Mouse (Mus musculus): ENCODE measurements at regions not wholly inside any gene's neighbourhood (a gene's known extent, or its start where the extent isn't known, plus 50 kb on each side); places are given as distances from the start of the nearest gene placed in this dataset.
"Not testable (repeated sequence)": the region's sequence is repeated elsewhere in the genome, so short reads cannot be mapped to it uniquely, and the experiment has no call there.

GRCm38 (mm10) chr6:41225382-41225781, 76.7 kb upstream of the Try4 start:
- in situ Hi-C loops (cut with MboI, MseI), result no loop called here

GRCm38 (mm10) chr6:41218415-41218814, 83.7 kb upstream of the Try4 start:
- in situ Hi-C loops (cut with MboI, MseI), result no loop called here

DNA sequence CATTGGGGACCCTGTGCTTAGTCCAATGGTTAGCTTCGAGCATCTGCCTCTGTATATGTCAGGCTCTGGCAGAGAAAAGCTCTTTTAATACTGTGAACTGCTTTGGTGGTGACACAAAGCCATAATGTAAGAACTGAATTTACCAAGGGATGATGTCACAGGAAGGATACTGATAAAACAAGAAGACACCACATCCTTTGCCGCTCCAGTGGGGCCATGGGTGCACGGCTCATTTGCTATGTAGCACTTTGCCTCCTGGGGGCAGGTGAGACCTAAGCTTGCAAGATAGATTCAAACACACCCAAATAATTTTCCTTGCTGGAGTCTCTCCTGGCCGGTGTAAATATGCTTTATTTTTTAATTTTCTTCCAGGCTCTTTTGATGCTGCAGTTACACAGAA, 86.2 kb upstream of the Try4 start:
- in situ Hi-C loops (cut with MboI, MseI), result no loop called here

GRCm38 (mm10) chr6:41205864-41206263, 96.2 kb upstream of the Try4 start:
- in situ Hi-C loops (cut with MboI, MseI), result no loop called here

- in situ Hi-C loops (cut with MboI, MseI), result no loop called here
Observed at GRCm38 (mm10) chr6:41202882-41203281, 99.2 kb upstream of the Try4 start.

DNA sequence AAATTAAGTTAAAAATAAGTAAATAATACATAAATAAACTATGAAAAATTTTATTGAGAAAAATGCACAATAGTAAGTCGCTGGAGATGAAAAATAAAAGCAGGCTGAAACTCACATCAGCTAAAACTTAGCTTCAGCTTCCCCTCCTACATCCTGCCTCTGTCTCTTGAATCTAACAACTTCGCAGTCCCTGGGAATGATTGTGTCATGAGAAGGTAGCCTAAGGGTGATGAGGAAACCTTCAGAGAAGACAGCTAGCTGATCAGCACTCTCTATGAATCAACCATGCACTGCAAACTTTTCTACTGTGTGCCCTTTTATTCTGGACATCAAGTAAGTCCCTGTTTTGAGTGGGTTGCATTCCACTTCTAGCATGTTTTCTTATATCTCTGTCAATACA, 99.8 kb upstream of the Try4 start:
- in situ Hi-C loops (cut with MboI, MseI), result no loop called here

DNA sequence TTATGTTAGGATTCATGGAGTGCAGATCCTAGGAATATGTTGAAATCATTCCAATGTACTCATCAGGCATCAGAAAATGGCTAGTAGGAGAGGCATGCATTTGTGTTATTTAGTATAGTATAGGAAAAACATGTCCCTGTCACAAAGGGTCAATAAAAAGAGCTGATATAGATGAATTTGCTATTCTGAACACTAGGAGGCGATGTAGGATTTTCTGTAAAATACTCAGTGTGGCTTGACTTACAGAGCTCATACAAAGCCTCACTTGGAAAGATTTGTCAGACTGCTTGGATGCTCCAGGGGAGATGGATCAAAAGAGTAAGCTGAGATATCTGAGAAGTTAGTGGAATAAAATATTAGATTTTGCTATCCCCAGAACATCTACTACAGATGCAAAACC, 107.6 kb upstream of the Try4 start:
- in situ Hi-C loops (cut with MboI, MseI), result no loop called here

DNA sequence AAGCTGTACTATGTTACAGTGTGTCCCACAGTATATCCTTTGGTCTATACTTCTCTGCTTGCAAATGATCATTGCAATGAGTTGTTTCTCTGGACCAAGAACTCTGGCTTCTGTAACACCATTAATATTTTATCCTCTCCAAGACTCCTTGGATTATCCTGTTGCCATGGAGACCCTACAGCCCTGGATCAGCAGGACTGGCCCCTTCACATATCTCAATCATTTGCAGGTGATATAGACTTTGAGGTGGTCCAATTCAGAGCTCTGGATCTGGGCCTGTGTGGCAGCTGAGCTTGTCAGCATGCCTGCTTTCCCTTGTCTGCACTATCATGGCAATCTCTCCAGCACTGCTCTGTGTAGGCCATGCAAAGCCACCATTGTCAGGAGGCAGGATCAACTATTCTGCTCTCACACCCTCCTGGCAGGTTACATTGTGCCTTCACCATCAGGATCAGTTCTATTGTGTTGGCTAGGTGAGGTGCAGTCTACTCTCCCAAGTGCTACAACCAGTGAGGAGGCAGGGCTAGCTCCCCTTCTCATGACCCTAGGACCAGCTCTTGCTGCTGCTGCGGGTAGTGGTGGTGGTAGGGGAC, 110.2 kb upstream of the Try4 start:
- in situ Hi-C loops (cut with MboI, MseI), result no loop called here

DNA sequence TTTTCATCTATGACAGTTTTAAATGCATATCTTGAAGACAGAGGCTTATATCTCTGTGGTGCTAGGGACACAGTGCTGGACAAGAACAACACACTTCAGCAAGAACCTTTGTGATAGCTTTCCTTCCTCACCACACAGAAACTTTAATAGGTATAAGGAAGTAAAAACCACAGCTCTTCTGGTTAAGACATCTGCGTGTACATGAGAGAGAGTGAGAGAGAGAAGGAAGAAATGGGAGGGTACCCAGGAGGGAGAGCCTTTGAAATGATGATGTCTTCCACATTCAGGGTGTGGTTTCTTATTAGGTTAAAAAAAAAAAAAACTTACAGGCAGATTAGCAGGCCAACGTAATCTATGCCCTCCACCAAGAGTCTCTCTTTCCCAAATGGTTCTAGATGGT, 113.2 kb upstream of the Try4 start:
- in situ Hi-C loops (cut with MboI, MseI), result loop anchor here (5.0 kb wide), 1 partner anchor 78 kb away; no protein-coding TSS in a partner anchor

GRCm38 (mm10) chr6:41187966-41188365, 114.1 kb upstream of the Try4 start:
- in situ Hi-C loops (cut with MboI, MseI), result loop anchor here (5.0 kb wide), 1 partner anchor 79 kb away; no protein-coding TSS in a partner anchor

DNA sequence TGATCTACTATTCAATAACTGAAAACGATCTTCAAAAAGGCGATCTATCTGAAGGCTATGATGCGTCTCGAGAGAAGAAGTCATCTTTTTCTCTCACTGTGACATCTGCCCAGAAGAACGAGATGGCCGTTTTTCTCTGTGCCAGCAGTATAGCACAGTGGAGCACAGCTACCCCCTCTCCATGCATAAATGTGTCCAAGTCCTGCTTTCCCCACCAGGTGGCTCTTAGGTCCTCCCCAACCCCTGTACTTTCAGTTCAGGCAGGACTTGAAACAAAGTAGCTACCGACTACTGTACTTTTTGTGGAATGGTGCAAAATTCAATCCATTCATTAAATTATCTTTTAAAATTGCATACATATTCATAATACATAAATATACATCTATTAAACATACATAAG, 123.2 kb upstream of the Try4 start:
- in situ Hi-C loops (cut with MboI, MseI), result loop anchor here (5.0 kb wide), 1 partner anchor 47 kb away; no protein-coding TSS in a partner anchor

DNA sequence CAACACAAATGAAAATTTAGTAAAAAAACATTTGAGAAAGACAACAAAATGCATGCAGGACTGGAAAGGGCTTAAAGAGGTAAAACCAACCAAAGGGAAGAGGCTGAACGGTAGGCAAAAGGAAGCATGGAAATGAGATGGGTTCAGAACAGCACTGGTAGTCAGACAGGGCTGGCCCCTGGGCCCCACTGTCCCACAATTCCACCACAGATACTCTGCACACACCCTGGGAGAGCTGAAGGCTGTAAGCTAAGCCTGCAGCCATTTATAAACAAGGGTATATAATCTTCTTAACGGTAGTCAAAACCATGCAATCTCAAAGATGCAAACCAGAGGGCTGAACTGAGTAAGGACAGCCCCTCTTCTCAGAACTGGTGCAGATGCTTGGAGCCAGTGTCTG, 124.0 kb upstream of the Try4 start:
- in situ Hi-C loops (cut with MboI, MseI), result loop anchor here (5.0 kb wide), 1 partner anchor 46 kb away; no protein-coding TSS in a partner anchor

- in situ Hi-C loops (cut with MboI, MseI), result loop anchor here (5.0 kb wide), 1 partner anchor 45 kb away; no protein-coding TSS in a partner anchor
Observed at GRCm38 (mm10) chr6:41177152-41177551, 124.9 kb upstream of the Try4 start.

- in situ Hi-C loops (cut with MboI, MseI), result loop anchor here (5.0 kb wide), 1 partner anchor 44 kb away; no protein-coding TSS in a partner anchor
Observed at GRCm38 (mm10) chr6:41176034-41176433, 126.0 kb upstream of the Try4 start.

- in situ Hi-C loops (cut with MboI, MseI), result no loop called here
Observed at GRCm38 (mm10) chr6:41163491-41163890, 128.2 kb upstream of the 2210010C04Rik start.

DNA sequence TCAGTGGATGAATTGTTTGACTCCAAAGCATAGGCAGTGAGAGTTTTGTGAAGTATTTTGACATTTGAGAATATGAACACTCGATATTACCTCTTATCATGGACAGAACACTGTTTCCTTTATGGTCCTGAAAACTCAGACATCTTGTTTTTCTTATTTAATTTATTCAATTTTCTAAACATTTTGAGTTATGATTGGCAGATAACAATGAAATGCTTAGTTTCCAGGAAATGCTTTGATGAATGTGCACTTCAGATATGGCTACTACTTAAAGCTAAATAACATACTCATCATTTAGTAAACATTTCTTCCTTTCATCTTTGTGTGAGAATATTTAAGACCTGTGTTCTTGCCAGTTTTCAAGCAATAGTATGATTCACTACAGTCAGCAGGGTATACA, 126.4 kb upstream of the 2210010C04Rik start:
- in situ Hi-C loops (cut with MboI, MseI), result no loop called here

DNA sequence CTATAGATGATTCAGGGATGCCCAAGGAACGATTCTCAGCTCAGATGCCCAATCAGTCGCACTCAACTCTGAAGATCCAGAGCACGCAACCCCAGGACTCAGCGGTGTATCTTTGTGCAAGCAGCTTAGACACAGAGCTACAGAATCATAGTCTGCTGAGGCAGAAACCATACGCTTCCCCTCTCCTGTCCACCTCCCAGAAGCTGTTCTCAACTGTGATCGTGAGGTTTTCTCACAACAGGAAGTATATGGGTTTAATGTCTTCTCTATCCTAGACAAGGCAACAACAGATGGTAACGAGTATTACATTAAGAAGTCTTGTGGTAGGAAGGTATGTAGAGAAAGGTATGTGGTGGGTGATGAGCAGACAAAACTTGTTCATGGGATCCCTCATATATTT, 116.8 kb upstream of the 2210010C04Rik start:
- in situ Hi-C loops (cut with MboI, MseI), result no loop called here

- in situ Hi-C loops (cut with MboI, MseI), result no loop called here
Observed at GRCm38 (mm10) chr6:41151542-41151941, 116.2 kb upstream of the 2210010C04Rik start.

DNA sequence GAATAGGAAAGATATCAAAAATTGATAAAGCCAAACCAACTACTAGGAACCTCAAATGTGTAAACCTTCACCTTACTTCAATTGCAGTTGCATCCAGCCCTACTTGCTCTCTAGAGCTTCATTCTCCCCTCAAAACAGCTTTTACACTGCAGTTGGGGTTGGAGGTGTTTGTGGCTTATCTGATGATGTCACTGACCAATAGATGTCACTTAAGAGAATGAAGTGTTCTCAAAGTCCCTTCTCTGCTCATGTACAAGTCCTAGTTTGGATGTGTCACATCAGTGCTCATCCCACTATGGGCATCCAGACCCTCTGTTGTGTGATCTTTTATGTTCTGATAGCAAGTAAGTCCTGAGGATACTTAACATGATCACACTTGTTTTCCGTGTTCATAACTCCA, 105.6 kb upstream of the 2210010C04Rik start:
- in situ Hi-C loops (cut with MboI, MseI), result no loop called here

DNA sequence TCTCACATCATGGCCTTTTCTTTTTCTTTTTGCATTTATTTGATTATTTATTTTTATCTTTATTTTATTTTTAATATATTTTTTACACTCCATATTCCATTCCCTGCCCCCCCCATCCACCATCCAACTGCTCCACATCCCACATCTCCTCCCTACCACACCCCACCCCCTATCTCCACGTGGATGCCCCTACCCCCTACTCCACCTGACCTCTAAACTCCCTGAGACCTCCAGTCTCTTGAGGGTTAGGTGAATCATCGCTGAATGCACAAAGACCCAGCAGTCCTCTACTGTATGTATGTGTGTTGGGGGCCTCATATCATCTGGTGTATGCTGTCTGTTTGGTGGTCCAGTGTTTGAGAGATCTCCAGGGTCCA, 102.1 kb upstream of the 2210010C04Rik start:
- in situ Hi-C loops (cut with MboI, MseI), result not testable (repeated sequence)

- in situ Hi-C loops (cut with MboI, MseI), result no loop called here
Observed at GRCm38 (mm10) chr6:41136717-41137400, 101.5 kb upstream of the 2210010C04Rik start.

DNA sequence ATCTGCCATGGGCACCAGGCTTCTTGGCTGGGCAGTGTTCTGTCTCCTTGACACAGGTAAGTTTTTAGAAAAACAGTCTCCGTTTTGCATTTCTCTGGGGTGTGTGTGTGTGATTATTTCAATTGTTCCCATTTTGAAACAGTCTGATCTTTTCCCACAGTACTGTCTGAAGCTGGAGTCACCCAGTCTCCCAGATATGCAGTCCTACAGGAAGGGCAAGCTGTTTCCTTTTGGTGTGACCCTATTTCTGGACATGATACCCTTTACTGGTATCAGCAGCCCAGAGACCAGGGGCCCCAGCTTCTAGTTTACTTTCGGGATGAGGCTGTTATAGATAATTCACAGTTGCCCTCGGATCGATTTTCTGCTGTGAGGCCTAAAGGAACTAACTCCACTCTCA, 99.9 kb upstream of the 2210010C04Rik start:
- in situ Hi-C loops (cut with MboI, MseI), result no loop called here

GRCm38 (mm10) chr6:41129906-41130305, 94.6 kb upstream of the 2210010C04Rik start:
- in situ Hi-C loops (cut with MboI, MseI), result loop anchor here (5.0 kb wide), 1 partner anchor 47 kb away; no protein-coding TSS in a partner anchor

Data from T-helper 1 cell (primary cell).